Mouse (Mus musculus) left cerebral cortex, adult 18-20 months (tissue): ENCODE results near the gene Mnt. TPM values are rescaled to one million over a fixed set of nuclear protein-coding genes. Genes with fewer than 3 reads are reported as not detected.
"Not testable (repeated sequence)": the region's sequence is repeated elsewhere in the genome, so short reads cannot be mapped to it uniquely, and the experiment has no call there.

Experiments used
- DNase-seq, 2 experiments: peaks; one replicate each; pipeline ENCODE4 v3.0.0; 2021 to 2022; ENCODE audit warnings: low spot score in 2 of 2, mixed read lengths in 1 of 2
- long read RNA-seq, 2 experiments: library from polyadenylated mRNA; stranded (forward); transcript quantifications; one replicate each; pipeline ENCODE4 v2.0.0; 2021
- total RNA-seq, 2 experiments: library from RNA; stranded (reverse); gene quantifications; 2 replicates each; pipeline ENCODE4 v1.2.3; 2021

Mnt gene
- total RNA-seq, result 10 to 100 TPM; 35.1 to 36.0 TPM
- long read RNA-seq, experiment 1, full-length matches to known transcripts, result 1 of 32 reads
- long read RNA-seq, experiment 1, partial matches to known transcripts, result 29 of 32 reads
- long read RNA-seq, experiment 1, other reads (novel, unspliced or antisense), result 2 of 32 reads
- long read RNA-seq, experiment 2, partial matches to known transcripts, result 25 of 26 reads
- long read RNA-seq, experiment 2, other reads (novel, unspliced or antisense), result 1 of 26 reads

DNA sequence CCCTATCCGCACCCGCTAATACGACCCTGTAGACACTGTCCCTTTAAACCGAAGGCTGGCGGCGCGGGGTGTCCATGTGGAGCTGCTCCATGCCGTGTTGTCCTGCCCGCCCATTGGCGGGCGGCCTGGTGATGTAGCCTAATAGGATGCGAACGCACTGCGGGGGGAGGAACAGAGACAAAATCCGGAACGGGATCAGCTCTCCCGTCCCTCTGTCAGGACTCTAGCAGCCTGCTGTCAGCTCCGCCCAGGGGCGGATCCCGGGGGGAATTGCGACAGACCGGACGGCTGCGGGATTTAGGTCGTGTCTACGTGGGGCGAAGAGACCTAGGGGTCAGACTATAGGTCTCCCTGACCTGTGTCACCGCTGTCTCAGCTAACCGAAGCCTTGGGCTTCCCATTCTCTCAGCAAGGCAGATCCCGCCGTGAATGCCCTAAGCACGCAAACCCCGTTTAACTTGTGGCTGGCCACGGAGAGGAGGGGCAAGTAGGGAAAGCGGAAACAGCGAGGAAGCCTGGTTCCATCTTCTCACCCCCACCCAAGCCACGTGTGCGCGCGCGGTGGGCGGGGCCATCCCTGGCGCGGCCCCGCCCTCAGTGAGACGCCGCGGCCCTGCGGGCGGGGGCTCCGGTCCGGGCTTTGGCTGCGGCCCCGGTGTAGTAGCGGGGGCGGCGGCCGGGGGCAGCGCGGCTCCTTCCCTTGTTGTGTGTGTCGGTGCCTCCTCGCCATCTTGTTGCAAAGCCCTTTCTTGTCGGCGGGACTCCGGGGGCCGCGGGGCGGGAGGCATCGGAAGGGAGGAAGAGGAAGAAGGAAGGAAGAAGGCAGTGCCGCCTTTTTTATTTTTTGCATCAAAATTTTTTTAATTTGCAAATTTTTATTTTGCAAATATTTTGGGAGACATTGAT is at the start of gene Mnt:
Gene Mnt (plus strand): TSS at position 665 of the 906 bp plus-strand sequence.
- peak; percentile 98 to 99 for DNase-seq

DNA sequence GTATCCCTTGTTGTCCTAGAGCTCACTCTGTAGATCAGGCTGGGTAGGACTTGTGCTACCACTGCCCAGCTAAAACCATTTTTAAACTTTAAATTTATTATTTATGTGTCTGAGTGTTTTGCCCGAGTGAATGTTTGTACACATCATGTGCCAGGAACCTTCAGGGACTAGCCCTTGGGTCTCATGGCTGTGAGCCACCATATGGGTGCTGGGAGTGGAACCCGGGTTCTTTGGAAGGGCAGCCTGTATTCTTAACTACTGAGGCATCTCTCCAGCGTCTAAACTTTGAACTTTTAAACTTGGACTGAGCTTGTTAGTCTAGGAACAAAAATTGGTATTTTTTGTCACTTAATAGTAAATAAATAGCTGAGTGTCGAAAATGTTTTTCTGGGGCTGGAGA is 37.8 kb upstream of the Mnt start:
- no peak for DNase-seq

DNA sequence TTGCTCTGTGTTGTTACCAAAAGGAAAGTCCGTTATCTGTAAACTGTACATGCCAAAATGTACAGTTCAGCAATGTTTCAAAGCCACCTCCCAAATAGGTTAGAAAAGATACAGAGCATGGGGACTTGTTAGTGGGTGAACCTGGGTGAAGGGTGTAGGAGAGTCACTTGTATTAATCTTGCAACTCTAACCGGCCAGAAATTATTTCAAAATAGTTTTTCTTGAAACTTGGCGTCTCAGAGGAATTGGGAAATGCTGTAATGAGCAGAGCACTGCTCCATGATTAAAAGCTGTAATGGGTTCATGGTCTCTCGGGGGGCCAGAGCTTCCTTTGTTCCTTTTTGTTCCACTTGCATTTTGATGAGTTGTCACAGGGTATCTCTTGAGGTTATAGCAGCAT is 30.1 kb upstream of the Mnt start:
- no peak for DNase-seq

DNA sequence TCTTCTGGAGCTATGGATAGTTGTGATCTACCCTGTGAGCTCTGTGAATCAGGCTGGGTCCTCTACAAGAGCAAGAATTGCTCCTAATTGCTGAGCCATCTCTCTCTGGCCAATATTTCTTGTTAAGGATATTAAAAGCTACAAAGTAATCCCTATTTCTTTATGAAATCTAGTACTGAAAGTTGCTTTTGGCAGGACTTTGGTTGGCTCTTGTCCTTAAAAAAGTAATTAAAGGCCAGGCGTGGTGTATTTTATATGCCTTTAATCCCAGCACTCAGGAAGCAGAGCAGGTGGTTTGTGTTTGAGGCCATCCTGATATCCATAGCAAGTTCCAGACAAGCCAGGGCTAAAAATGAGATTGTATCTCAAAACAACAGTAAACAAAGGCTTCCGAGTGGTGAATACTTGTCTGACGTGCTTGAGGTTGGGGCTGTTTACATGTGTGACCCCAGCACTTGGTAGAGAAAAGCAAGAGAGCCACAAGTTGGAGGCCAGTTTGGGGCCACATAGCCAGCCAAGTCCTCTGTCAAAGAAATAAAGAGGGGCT is 26.6 kb upstream of the Mnt start:
- no peak for DNase-seq

DNA sequence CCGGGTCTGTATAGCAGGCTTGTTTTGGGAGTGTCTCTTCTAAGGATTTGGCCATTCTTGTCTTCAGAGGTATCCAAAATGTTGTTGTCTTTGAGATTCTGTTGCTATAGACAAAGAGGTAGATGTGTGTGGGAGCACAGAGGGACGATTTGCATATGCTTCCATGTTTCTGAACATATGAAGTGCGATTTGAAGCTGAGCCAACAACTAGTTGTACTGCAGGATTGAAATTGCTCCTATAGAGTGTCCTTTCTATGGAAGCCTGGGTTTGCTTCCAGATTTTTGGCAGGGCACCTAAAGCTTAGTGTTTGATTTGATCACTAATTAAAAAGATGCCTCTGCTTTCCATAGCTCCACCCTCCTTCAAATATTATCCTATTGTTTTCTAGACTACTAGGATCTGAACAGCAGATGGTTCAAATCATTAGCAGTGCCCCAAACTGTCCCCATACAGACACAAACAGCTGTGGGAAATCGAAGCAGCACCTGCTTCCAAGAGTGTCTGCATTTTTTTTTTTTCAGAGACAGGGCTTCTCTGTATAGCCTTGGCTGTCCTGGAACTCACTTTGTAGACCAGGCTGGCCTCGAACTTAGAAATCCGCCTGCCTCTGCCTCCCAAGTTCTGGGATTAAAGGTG is 23.4 kb upstream of the Mnt start:
- DNase-seq, result no peak

DNA sequence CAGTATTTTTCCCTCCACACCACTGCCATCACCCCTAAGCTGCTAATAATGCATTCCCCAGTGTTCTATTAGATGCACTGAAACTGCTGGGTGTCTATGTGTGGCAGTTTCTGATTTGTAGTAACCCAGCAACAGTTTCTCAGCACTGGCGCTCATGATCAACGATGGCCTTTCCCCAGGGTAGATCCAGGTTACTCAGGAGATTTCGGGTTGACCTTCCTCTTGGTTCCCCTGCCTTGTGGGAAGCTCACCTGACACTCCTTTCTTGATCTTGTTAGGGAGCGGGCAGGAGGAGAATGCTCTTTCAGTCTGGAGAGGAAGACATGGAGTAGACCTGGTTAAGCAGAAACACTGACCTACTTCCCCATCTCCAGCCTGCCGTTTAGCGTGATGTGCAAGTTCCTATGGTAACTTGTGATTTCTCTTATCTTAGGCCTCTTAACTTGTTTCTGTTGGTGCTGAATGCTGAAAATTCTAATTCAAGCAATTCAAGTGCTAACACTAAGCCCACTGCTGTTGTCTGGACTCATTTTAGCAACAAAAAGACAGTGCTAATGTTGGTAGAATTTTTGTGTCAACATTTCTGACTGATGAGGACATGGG is 22.4 kb upstream of the Mnt start:
- no peak for DNase-seq

DNA sequence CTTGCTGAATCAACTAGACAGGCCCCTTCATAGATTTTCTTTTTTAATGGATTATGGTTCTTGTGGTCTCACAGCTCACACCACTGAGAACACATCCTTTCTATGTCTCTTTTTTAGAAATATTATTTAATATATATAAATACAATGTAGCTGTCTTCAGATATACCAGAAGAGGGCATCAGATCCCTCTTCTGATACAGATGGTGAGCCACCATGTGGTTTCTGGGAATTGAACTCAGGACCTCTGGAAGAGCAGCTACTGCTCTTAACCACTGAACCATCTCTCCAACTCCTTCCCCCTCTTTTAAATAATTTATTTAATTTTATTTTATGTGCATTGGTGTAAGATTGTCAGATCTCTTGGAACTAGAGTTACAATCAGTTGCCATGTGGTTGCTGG is 20.6 kb upstream of the Mnt start:
- DNase-seq, result no peak

DNA sequence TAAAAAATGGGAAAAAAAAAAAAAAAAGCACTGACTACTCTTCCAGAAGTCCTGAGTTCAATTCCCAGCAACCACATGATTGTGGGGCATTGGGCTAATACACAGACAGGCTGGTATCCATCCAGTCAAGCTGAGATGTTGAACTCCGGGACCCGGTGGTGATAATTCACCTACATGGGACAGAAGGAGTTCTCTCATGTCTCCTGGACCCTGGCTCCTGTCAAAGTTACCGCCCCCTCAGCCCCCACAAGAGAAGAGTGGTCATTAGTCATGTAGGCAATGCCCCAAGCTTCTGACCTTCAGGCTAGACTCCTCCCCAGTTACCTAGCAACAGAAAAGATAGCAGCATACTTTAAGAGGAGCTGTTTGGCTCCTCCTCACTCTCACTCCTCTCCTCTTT is 19.7 kb upstream of the Mnt start:
- DNase-seq, result not testable (repeated sequence)

DNA sequence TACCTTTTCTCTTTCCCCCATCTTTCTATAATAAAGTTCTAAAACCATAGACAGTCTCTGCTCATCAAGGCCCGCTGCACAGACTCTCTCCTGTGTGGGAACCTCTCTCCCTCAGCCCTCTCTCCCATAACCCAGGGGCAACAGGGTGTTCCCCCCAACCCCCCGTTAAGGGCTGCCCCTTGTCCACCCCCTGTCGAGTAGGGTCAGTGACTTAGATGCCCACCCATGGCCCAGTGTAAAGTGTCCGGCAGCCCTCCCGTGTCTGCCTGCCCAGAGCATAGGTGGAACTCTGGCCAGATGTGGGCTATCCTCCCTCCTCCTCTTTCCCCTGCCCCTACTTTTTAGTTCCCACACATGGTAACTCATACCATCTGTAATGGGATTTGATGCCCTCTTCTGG is 19.2 kb upstream of the Mnt start:
- DNase-seq, result no peak

DNA sequence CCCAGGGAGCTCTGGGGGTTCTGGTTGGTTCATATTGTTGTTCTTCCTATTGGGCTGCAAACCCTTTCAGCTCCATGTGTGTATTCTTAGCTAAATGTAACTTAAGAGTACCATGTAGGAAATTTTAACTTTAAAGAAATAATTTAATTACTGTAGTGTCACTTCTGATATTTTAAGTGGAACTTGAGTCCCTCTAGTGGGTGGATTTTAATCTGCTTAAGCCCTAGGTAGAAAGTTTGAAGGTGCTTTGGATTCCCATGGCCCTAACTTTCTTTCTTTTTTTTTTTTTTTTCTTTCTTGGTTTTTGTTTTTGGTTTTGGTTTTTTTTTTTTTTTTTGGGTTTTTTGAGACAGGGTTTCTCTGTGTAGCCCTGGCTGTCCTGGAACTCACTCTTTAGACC is 14.9 kb upstream of the Mnt start:
- no peak for DNase-seq

DNA sequence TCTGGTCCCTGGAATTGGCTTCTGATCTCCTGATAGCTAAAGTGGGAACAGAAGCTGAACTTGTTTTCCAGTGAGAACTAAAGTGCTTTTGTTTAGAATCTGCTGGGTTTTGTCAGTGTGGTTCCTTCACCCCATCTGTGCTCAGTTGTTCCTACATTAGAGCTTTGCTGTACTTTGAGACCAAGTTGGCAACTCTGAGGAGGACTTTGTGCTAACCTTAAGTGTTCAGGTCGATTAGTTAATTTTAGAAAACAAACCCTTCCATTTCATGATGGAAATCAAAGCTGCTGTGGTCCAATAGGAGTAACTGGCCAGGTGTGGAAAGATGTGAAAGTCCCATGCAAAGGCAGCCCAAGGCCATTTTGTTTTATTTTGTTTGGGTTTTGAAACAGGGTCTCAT is 9.8 kb upstream of the Mnt start:
- no peak for DNase-seq

DNA sequence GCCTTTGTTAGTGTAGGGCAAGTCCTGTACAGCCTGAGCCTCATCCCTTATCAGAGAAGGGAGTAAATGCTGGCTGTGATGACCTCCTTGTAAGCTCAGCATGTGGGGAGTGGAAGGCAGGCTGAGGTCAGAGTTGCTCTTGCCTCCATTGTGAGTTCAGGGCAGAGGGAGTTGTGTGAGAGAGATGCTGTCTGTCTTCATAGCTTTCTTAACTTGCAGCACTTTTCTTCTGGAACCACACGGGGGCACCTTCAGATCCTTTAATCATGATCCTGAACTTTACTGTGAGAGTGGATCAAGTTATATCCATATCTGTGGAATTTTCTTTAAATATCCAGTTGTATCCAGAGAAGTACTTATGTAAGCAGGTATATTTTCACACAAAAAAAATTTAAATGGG is 9.3 kb upstream of the Mnt start:
- peak in 1 of 2 experiments; percentile 54 for DNase-seq

DNA sequence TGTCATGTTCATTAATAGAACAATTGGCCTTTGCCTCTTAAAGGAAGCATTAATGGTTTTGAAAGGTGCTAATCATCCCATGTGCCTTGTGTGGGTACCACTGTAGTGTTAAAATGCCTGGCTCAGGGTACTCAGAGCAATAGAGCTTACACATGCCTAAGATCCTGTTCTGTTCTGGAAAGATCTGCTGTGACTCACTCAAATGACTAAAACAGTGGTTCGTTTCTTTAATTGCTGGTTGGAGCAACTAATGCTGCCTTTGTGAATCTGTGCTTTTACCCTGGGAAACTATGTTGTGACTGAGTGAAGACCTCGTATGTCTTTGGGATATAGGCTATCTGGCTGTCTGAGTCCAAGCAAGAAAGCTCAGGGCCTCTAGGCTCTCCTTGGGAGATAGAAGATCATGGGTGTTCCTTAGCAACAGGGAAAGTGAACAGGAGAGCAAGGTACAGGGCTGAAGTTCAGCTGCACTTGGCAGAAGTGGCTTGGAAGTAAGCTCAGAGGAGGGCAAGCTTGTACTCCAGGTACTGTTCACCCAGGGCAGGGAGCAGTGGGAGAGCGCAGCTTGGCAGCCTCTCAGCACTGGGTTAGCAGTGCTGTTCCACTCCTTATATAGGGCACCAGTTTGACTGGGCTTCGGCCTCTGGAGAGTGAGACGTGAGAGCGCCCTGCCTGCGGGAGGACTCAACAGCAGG is 7.8 kb upstream of the Mnt start:
- no peak for DNase-seq

DNA sequence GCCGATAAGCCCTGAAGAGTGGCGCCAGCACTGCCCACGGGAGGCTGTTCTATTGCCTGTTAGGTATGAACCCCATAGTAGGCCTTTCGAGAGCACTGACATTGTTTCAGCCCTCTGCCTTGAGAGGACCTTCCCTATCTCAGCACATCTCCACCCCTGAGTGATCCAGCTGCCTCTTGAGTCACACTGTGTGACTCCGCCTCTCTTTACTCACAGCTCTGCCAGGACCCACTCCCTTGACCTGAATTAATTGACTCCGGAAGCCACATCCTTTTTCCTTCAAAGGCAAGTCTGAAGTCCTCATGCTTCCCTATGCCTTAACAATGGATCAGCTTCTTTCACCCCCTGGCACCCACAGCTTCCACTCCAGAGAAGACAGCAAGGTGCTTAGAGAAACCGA is 4.6 kb upstream of the Mnt start:
- DNase-seq, result no peak

DNA sequence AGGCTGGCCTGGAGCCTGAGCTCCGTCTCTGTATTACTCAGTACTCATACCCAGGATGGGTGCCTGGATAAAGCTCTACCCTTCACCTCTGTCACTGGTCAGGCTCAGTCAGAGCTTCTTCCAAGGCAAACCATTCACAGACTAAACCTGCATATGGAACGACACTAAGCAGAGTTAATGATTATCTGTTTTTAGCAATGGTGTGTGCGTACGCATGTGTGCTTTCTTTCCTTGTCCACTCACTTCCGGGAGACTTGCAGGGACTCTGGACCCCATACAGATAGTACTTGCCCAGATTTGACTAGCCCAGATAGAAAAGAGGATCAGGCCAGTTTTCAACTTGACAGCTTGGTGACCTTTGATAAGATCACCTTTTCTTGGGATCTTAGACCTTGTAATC is 4.0 kb upstream of the Mnt start:
- DNase-seq, result no peak

DNA sequence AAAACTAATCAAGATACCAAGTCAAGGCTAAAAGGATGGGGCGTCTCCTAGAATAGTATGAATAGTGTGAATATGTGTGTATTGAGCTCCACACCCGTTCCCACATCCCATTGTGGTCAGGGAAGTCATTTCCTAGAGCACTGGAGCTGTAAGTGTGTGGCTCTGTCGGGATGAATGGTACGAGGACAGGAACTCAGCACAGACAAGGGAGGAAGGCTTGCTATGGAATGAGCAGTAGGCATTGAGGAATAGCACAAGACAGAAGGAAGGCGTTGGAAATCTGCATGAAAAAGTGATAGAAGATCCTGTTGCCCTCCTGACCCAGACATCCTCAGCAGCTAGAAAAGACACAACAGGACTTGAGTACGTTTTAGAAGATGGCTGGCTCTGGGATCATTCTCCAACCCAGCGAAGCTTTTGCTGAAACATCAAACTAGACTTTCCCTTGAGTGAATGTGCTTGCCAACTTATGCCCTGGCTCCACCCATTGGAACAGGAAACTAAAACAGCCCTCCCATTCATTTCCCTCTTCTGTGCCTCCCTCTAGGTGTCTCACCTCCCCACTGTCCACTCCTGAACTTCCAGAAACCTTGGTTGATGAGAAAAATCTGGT is 2.8 kb upstream of the Mnt start:
- no peak for DNase-seq

DNA sequence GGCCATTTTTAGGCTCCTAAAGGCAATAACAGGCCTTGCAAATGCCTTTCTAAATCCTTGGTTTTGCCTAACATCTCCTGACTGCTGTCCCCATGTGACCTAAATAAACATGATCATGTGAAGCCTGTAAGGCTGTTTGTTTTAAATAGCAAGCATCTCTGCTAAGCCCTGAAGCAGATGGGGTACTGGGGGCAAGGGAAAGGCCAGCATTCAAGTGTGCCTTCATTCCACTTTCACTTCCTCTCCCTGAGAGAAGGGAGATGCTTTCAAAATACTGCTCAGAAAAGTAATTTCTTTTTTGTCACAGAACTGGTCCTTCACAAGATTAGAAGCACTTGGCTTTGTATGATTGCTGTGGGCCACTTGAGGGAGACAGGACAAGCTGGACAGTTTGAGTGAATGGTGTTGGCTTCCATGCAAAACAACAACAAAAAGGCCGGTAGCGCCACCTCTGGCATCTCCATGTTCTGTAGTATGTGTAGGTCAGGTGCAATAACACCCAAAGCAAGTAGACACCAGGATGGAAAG is 2.3 kb upstream of the Mnt start:
- no peak for DNase-seq

DNA sequence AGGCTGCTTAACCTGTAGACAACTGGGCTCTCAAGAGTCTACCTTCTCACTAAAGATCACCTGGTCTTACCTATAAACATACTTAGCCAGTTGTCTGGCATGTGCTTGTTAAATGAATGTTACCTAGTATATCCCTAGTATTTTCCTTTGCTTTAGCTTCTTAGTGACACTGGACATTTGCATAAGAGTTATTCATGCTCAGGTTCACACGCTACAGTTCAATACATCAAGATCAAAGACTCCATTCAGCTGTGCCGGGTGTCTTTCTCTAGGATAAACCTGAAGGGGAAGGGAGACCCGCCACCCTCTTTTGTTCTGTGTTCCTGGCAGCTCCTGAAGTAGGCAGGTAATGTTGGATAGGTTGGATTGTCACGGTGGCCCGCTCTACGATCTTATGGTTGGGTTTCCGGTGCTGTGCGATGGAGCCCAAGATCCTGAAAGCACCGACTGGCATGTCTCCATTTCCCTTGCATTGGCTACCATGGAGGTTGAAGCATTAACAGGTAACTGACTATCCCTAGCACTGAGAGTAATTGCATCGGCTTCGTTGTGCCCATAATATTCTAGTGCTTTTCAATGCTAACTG is 1.7 kb upstream of the Mnt start:
- DNase-seq, result no peak

DNA sequence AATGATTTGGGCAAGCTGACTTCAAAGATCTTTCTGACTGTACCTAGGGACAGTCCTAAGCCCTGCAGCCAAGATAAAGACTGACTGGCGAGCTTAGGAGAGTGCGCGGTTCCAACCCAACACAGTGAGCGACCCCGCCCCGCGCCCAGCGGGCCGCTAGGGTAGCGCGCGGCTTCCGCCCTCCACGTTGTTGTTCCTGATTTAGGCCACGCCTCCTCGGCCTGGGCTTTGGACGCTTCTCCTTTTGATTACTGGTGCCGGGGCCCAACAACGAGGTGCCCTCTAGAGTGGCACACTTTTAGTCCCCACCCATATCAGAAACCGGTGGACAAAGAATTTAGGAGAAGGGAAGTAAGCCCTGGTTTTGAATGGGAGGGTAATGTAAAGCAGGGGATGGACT is 908 bp upstream of the Mnt start:
- peak; percentile 44 to 47 for DNase-seq

DNA sequence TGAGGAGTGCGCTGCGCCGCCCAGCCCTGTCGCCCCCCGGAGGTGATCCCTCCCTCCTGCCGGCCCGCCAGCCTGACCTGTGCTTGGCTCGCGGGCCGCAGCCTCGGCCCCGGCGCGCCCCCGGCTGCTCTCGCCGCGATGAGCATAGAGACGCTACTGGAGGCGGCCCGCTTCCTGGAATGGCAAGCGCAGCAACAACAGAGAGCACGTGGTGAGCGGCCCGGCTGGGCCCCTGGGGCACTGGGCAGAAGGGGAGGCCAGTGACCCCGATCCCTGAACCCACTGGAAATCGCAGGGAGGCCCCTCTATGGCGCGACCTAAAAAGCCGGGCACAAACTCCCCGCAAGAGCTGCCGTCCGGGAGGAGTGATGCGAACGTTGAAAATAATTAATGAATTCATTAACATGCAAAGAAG is 478 bp downstream of the Mnt start:
- DNase-seq, result peak in 1 of 2 experiments; percentile 62
